10 mouse cellular contexts compared by ENCODE assay signal in the genomic region with DNA sequence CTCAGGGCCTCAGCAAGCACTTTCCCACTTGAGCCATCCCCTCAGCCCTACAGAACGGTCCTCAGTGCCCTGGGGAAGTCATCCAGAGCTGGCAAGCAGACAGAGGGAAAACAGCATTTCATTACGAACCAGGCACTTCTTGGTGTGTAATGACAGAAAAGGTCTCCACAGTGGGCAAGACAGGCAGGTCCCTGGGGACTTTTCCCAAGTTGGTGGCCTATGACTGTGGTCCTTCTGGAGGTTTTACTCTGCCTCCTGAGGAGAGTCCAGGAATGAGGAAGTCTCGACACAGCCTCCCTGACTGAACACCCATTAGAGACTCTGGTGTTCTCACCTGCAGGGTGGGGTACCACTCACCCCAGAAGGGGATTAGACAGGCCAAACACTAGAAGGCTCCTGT. TPM values are rescaled to one million over a fixed set of nuclear protein-coding genes. Genes with fewer than 3 reads are reported as not detected.
DNase-seq lines count a peak whose midpoint lies in the region; ATAC-seq and TF ChIP-seq lines count a peak whose summit lies in the region.
"Had no signal": no experiment of that assay in that cellular context is flagged by ENCODE, and none has a peak within 500 bp of the region (broad histone marks: within the 10 kb centered on the region; RNA-seq: fewer than 3 reads in every experiment).

No protein-coding gene starts in this region.

- no peak overlapping the region for H3K9ac ChIP-seq in liver, adult 2 months (ENCODE audit: low read depth, low read length)
- H3K9ac ChIP-seq in hindbrain, embryonic 15.5 days, result no peak overlapping the region
- H3K9ac ChIP-seq in neural tube, embryonic 13.5 days, result peak overlapping the region; percentile 80; the same call in 1 of the 2 replicates

- H3K79me2 ChIP-seq in liver, adult 2 months (ENCODE audit: control insufficient read depth, insufficient read depth, low read length), result peaks cover 61% of the 10 kb centered on the region; the same call in 1 of the 2 replicates

- H3K27me3 ChIP-seq in cerebellum, adult 2 months (ENCODE audit: control insufficient read depth, insufficient read depth, low read length), result no peaks in the 10 kb centered on the region
- no peaks in the 10 kb centered on the region for H3K27me3 ChIP-seq in liver, adult 2 months (ENCODE audit: control insufficient read depth, insufficient read depth, low read length)
- H3K27me3 ChIP-seq in hindbrain, embryonic 15.5 days, result no peaks in the 10 kb centered on the region
- H3K27me3 ChIP-seq in neural tube, embryonic 13.5 days, result no peaks in the 10 kb centered on the region

- TF ChIP-seq CTCF in cerebellum, adult 2 months (IDR thresholded peaks at IDR 0.05; ENCODE audit: borderline replicate concordance, insufficient read depth, low read depth, low read length), result no peak
- no peak for TF ChIP-seq CTCF in liver, adult 2 months (IDR thresholded peaks at IDR 0.05; ENCODE audit: low read depth, low read length)

- peak overlapping the region; percentile 97 for H3K27ac ChIP-seq in cerebellum, adult 2 months (ENCODE audit: insufficient read depth, low read length)
- peak overlapping the region; percentile 48 for H3K27ac ChIP-seq in liver, adult 2 months (replicated peaks; ENCODE audit: insufficient read depth, low read depth, low read length)
- peak overlapping the region; percentile 86 for H3K27ac ChIP-seq in hindbrain, embryonic 15.5 days (replicated peaks)
- H3K27ac ChIP-seq in neural tube, embryonic 13.5 days (replicated peaks), result peak overlapping the region; percentile 98

- H3K4me1 ChIP-seq in cerebellum, adult 2 months (ENCODE audit: control insufficient read depth, insufficient read depth, low read length), result peaks cover 58% of the 10 kb centered on the region
- peaks cover 44% of the 10 kb centered on the region for H3K4me1 ChIP-seq in liver, adult 2 months (ENCODE audit: control insufficient read depth, insufficient read depth, low read length)
- H3K4me1 ChIP-seq in hindbrain, embryonic 15.5 days (replicated peaks), result peaks cover 83% of the 10 kb centered on the region
- H3K4me1 ChIP-seq in neural tube, embryonic 13.5 days (replicated peaks), result peaks cover 96% of the 10 kb centered on the region

- ATAC-seq in hindbrain, embryonic 15.5 days (ENCODE audit: low FRiP score, low read depth), result no peak
- ATAC-seq in neural tube, embryonic 13.5 days (ENCODE audit: low read depth), result no peak
- no peak for ATAC-seq in CD4-positive, CD25-positive, alpha-beta regulatory T cell, adult 4 months

- peaks cover 4% of the 10 kb centered on the region; the same call in 1 of the 2 replicates for H3K36me3 ChIP-seq in liver, adult 2 months (ENCODE audit: control insufficient read depth, insufficient read depth, low read length)
- peaks cover 6% of the 10 kb centered on the region for H3K36me3 ChIP-seq in hindbrain, embryonic 15.5 days
- H3K36me3 ChIP-seq in neural tube, embryonic 13.5 days, result peaks cover 24% of the 10 kb centered on the region

- H3K9me3 ChIP-seq in hindbrain, embryonic 15.5 days, result no peaks in the 10 kb centered on the region
- H3K9me3 ChIP-seq in neural tube, embryonic 13.5 days, result no peaks in the 10 kb centered on the region

- peak overlapping the region; percentile 73; the same call in 1 of the 2 replicates for H3K4me2 ChIP-seq in hindbrain, embryonic 15.5 days
- peak overlapping the region; percentile 65 for H3K4me2 ChIP-seq in neural tube, embryonic 13.5 days

- H3K4me3 ChIP-seq in cerebellum, adult 2 months (replicated peaks; ENCODE audit: insufficient read depth, low read depth, low read length), result no peak overlapping the region
- H3K4me3 ChIP-seq in liver, adult 2 months (ENCODE audit: insufficient read depth, low read depth, low read length), result no peak overlapping the region
- no peak overlapping the region for H3K4me3 ChIP-seq in hindbrain, embryonic 15.5 days
- H3K4me3 ChIP-seq in neural tube, embryonic 13.5 days, result no peak overlapping the region

- peak; percentile 30 to 39 for DNase-seq in cerebellum, adult 2 months
- DNase-seq in cerebellum, adult 11-12 months, result no peak
- DNase-seq in liver, adult 2 months (ENCODE audit: extremely low read depth, low read depth, low spot score), result no peak
- DNase-seq in liver, result no peak
- DNase-seq in embryo, embryonic 10.5 days (ENCODE audit: low spot score), result no peak
- DNase-seq: B cell, adult 2 months; layer of hippocampus, postnatal 36 days had no signal

- TF ChIP-seq POLR2A in cerebellum, adult 2 months (IDR thresholded peaks at IDR 0.05; ENCODE audit: borderline replicate concordance, insufficient read depth, low read length), result no peak
- TF ChIP-seq POLR2A in liver, adult 2 months (IDR thresholded peaks at IDR 0.05; ENCODE audit: extremely low read depth, insufficient read depth, low read length), result no peak

- WGBS in cerebellum, adult 2 months, result 21% methylated on average over 3 of the region's 3 CpGs
- WGBS in liver, adult 2 months, result 37% methylated on average over 3 of the region's 3 CpGs
- WGBS in hindbrain, embryonic 15.5 days, result 54% methylated on average over 3 of the region's 3 CpGs
- WGBS in neural tube, embryonic 13.5 days, result 44% methylated on average over 3 of the region's 3 CpGs

RNA-seq across cellular contexts. Expression of gene Zmynd8, which starts 25.0 kb away (rescaled TPM):
- polyA plus RNA-seq in cerebellum, adult 2 months (2012; rRNA removed), result 85.5 and 86.6 TPM in 2 replicates
- total RNA-seq in liver, adult 2 months (2014; rRNA removed), result 10.0 and 10.8 TPM in 2 replicates
- polyA plus RNA-seq in liver, adult 2 months (2012; rRNA removed), result 6.4 and 7.8 TPM in 2 replicates
- 71.8 and 79.2 TPM in 2 replicates for polyA plus RNA-seq in hindbrain, embryonic 15.5 days (2015; fragmentation: Nextera tagmentation; extraction: Ambion mirVana)
- 69.0 and 73.2 TPM in 2 replicates for polyA plus RNA-seq in neural tube, embryonic 13.5 days (2015; fragmentation: Nextera tagmentation; extraction: Ambion mirVana)
- 10 to 100 TPM; 66.6 to 75.4 TPM for polyA plus RNA-seq in CD4-positive, CD25-positive, alpha-beta regulatory T cell, adult 4 months (2017; shearing (Covaris generic))

Comparison
In these comparisons a context has a peak if more than half of its experiments do, and no peak if none do; other contexts are left out.
1. DNase-seq: peak in cerebellum, adult 2 months (2 of 2); none in cerebellum, adult 11-12 months (single experiment), liver, adult 2 months (single experiment), liver (single experiment) and embryo, embryonic 10.5 days (single experiment).
2. H3K27ac ChIP-seq: peak in every context shown above with its lines; median percentile 98 in neural tube, embryonic 13.5 days; 97 in cerebellum, adult 2 months; 86 in hindbrain, embryonic 15.5 days; 48 in liver, adult 2 months.